In genomic region chr5:92434571-92434985, GRCm38 (mm10) we compare ENCODE assay signal across 8 mouse cellular contexts. TPM values are rescaled to one million over a fixed set of nuclear protein-coding genes. Genes with fewer than 3 reads are reported as not detected.
DNase-seq lines count a peak whose midpoint lies in the region; ATAC-seq and TF ChIP-seq lines count a peak whose summit lies in the region.

No protein-coding gene starts in this region.

- H3K4me1 ChIP-seq in hindbrain, postnatal 0 days (ENCODE audit: insufficient read depth, low read length): 0 out of 2 replicates have a peak, but pooled peaks cover 7% of the 10 kb centered on the region

- no peaks in the 10 kb centered on the region; the same call in 1 of the 2 replicates for H3K36me3 ChIP-seq in hindbrain, postnatal 0 days (ENCODE audit: insufficient read depth, low read length)

- DNase-seq in frontal cortex, postnatal 25 days (ENCODE audit: low spot score in 2 of 2): no peak
- DNase-seq in urinary bladder, postnatal 25 days (ENCODE audit: low spot score): peak; percentile 37
- DNase-seq in urinary bladder, postnatal 4 days (ENCODE audit: low spot score in 2 of 2): no peak
- peak; percentile 37 for DNase-seq in hindbrain, postnatal 0 days (ENCODE audit: low spot score)
- no peak for DNase-seq in c-Kit-positive CD71-positive TER-119-positive erythroid progenitor cells, embryonic 14.5 days (ENCODE audit: low spot score)
- no peak for DNase-seq in right cerebral cortex, postnatal 36 days (ENCODE audit: low spot score in 2 of 2)

- ATAC-seq in frontal cortex, adult (ENCODE audit: low TSS enrichment): peak; percentile 16; the same call in 1 of the 2 replicates
- ATAC-seq in hindbrain, postnatal 0 days: no peak; the same call in 1 of the 2 replicates
- peak; percentile 48 for ATAC-seq in megakaryocyte-erythroid progenitor cell, adult 5-6 weeks (replicated peaks; ENCODE audit: low FRiP score, low TSS enrichment, poor library complexity, severe bottlenecking)

- peak overlapping the region; percentile 88 for H3K9ac ChIP-seq in hindbrain, postnatal 0 days (replicated peaks; ENCODE audit: low read length)

- H3K27me3 ChIP-seq in hindbrain, postnatal 0 days (ENCODE audit: insufficient read depth, low read length): no peaks in the 10 kb centered on the region

- H3K9me3 ChIP-seq in hindbrain, postnatal 0 days (ENCODE audit: low read length): no peaks in the 10 kb centered on the region

- no peak for TF ChIP-seq CTCF in hindbrain, postnatal 0 days (IDR thresholded peaks at IDR 0.05; ENCODE audit: low read depth)

- peak overlapping the region; percentile 82 for H3K27ac ChIP-seq in hindbrain, postnatal 0 days

- peak overlapping the region; percentile 92 for H3K4me2 ChIP-seq in hindbrain, postnatal 0 days (ENCODE audit: low read depth, low read length)

- 0% methylated on average over 26 of the region's 39 CpGs for WGBS in hindbrain, postnatal 0 days

- H3K4me3 ChIP-seq in hindbrain, postnatal 0 days (ENCODE audit: low read length): peak overlapping the region; percentile 94

RNA-seq across cellular contexts. Expression of gene Nup54, which starts 0.4 kb away (rescaled TPM):
- 72.6 and 90.2 TPM in 2 replicates for total RNA-seq in hindbrain, postnatal 0 days (2014; rRNA removed)
- polyA plus RNA-seq in hindbrain, postnatal 0 days (2015; fragmentation: Nextera tagmentation; extraction: Ambion mirVana): 41.3 and 42.3 TPM in 2 replicates
- 75.8 and 80.0 TPM in 2 replicates for total RNA-seq in megakaryocyte-erythroid progenitor cell, adult 5-6 weeks (2014; fragmentation: Nextera tagmentation)
- 99.1 and 106 TPM in 2 replicates for total RNA-seq in megakaryocyte-erythroid progenitor cell, adult 5-6 weeks (2017)

Comparison
In these comparisons a context has a peak if more than half of its experiments do, and no peak if none do; other contexts are left out.
1. DNase-seq: peak in urinary bladder, postnatal 25 days (single experiment) and hindbrain, postnatal 0 days (single experiment); none in frontal cortex, postnatal 25 days (0 of 2), urinary bladder, postnatal 4 days (0 of 2), c-Kit-positive CD71-positive TER-119-positive erythroid progenitor cells, embryonic 14.5 days (single experiment) and right cerebral cortex, postnatal 36 days (0 of 2).